ENCODE assay signal across 8 mouse cellular contexts in genomic region chr4:88035361-88035760, GRCm38 (mm10). TPM values are rescaled to one million over a fixed set of nuclear protein-coding genes. Genes with fewer than 3 reads are reported as not detected.
DNase-seq lines count a peak whose midpoint lies in the region; ATAC-seq and TF ChIP-seq lines count a peak whose summit lies in the region.

No protein-coding gene starts in this region.

- DNase-seq in gastrocnemius, adult 18-20 months (ENCODE audit: low spot score) = peak; percentile 59
- DNase-seq in gastrocnemius, adult 8-10 months (ENCODE audit: low spot score in 2 of 2) = no peak
- peak; percentile 35 for DNase-seq in cerebellum, adult 11-12 months
- peak; percentile 84 for DNase-seq in forelimb bud, embryonic 11.5 days (ENCODE audit: low read depth, low spot score)
- peak; percentile 81 for DNase-seq in hindlimb bud, embryonic 11.5 days (ENCODE audit: extremely low spot score, low read depth, low spot score)
- DNase-seq in left cerebral cortex, postnatal 25 days (ENCODE audit: low spot score in 2 of 2) = peak; percentile 61 to 70
- peak; percentile 51 to 58 for DNase-seq in spleen, adult 2 months (ENCODE audit: low read depth in 1 of 2, low spot score in 2 of 2)

- H3K4me1 ChIP-seq in spleen, adult 2 months (ENCODE audit: control insufficient read depth, insufficient read depth, insufficient read length) = no peaks in the 10 kb centered on the region; the same call in 1 of the 2 replicates

- ATAC-seq in megakaryocyte progenitor cell, adult 5-6 weeks (replicated peaks; ENCODE audit: poor library complexity) = peak; percentile 36

- WGBS in spleen, adult 2 months = under 1% methylated on average over 11 of the region's 11 CpGs

- H3K4me3 ChIP-seq in spleen, adult 2 months (ENCODE audit: extremely low read depth, insufficient read depth, insufficient read length) = 0 out of 2 replicates have a peak overlapping the region, but pooled peaks have one; percentile 17

- H3K27me3 ChIP-seq in spleen, adult 2 months (ENCODE audit: control insufficient read depth, insufficient read depth, low read length) = peaks cover 2% of the 10 kb centered on the region; the same call in 1 of the 2 replicates

- no peak for TF ChIP-seq POLR2A in spleen, adult 2 months (IDR thresholded peaks at IDR 0.05; ENCODE audit: low read depth, low read length)

- H3K27ac ChIP-seq in spleen, adult 2 months (ENCODE audit: insufficient read depth, low read length) = no peak overlapping the region

- H3K36me3 ChIP-seq in spleen, adult 2 months (ENCODE audit: control insufficient read depth, insufficient read depth, low read length) = no peaks in the 10 kb centered on the region

- intact Hi-C loops in left cerebral cortex, postnatal 25 days (cut with DNase I) = loop anchor here (1.0 to 10.0 kb wide), 5 partner anchors 119 to 509 kb away; no protein-coding TSS in a partner anchor

- TF ChIP-seq CTCF in spleen, adult 2 months (IDR thresholded peaks at IDR 0.05; ENCODE audit: extremely low read depth, insufficient read depth, insufficient read length, insufficient replicate concordance) = peak; percentile 56; the same call in 1 of the 2 replicates

RNA-seq across cellular contexts. Expression of gene Mllt3, which starts 2.2 kb away (rescaled TPM):
- 100 to 1,000 TPM; 148 to 154 TPM for total RNA-seq in gastrocnemius, adult 18-20 months (2021)
- 100 to 1,000 TPM; 152 to 188 (median 173) TPM for total RNA-seq in gastrocnemius, adult 8-10 months (2022)
- 10 to 100 TPM; 36.9 to 39.1 TPM for total RNA-seq in left cerebral cortex, postnatal 25 days (2021)
- 11.8 and 17.6 TPM in 2 replicates for total RNA-seq in megakaryocyte progenitor cell, adult 5-6 weeks (2015)
- total RNA-seq in megakaryocyte progenitor cell, adult 5-6 weeks (2017) = 15.3 and 16.1 TPM in 2 replicates
- polyA plus RNA-seq in spleen, adult 2 months (2012; rRNA removed) = 4.1 and 5.8 TPM in 2 replicates

RNA-seq across cellular contexts. Expression of gene Focad, which starts 59.1 kb away (rescaled TPM):
- 10 to 100 TPM; 10.9 to 11.4 TPM for total RNA-seq in gastrocnemius, adult 18-20 months (2021)
- total RNA-seq in gastrocnemius, adult 8-10 months (2022) = 10 to 100 TPM; 10.0 to 14.7 (median 11.2) TPM
- 10 to 100 TPM; 45.8 to 57.9 TPM for total RNA-seq in left cerebral cortex, postnatal 25 days (2021)
- 17.2 and 21.3 TPM in 2 replicates for total RNA-seq in megakaryocyte progenitor cell, adult 5-6 weeks (2015)
- total RNA-seq in megakaryocyte progenitor cell, adult 5-6 weeks (2017) = 11.1 and 18.1 TPM in 2 replicates
- polyA plus RNA-seq in spleen, adult 2 months (2012; rRNA removed) = 4.0 and 4.7 TPM in 2 replicates

Comparison
In these comparisons a context has a peak if more than half of its experiments do, and no peak if none do; other contexts are left out.
1. DNase-seq: peak in gastrocnemius, adult 18-20 months (single experiment), cerebellum, adult 11-12 months (single experiment), forelimb bud, embryonic 11.5 days (single experiment), hindlimb bud, embryonic 11.5 days (single experiment), left cerebral cortex, postnatal 25 days (2 of 2) and spleen, adult 2 months (2 of 2); none in gastrocnemius, adult 8-10 months (0 of 2).